Mouse (Mus musculus) midbrain, embryonic 15.5 days (tissue): ENCODE measurements around the gene Gm12216. TPM values are rescaled to one million over a fixed set of nuclear protein-coding genes. Genes with fewer than 3 reads are reported as not detected.

Experiments
- ATAC-seq: fragments of 200-750 bp; cut with Nextera tagmentation; replicated peaks from 2 replicates; pipeline ENCODE4 v1.8.0; 2017; ENCODE audit warnings: moderate TSS enrichment
- H3K27ac ChIP-seq: fragments of 300-500 bp; sonication (generic); 2 replicates; pipeline ENCODE4 v1.5.1; 2015; ENCODE audit warnings: mild to moderate bottlenecking, inconsistent platforms
- H3K27me3 ChIP-seq: fragments of 300-500 bp; sonication (generic); replicated peaks from 2 replicates; pipeline ENCODE4 v1.6.1; 2015; ENCODE audit warnings: inconsistent platforms
- H3K36me3 ChIP-seq: fragments of 300-500 bp; sonication (generic); replicated peaks from 2 replicates; pipeline ENCODE4 v1.6.1; 2015; ENCODE audit warnings: inconsistent platforms
- H3K4me1 ChIP-seq: fragments of 300-500 bp; sonication (generic); 2 replicates; pipeline ENCODE4 v1.6.1; 2015; ENCODE audit warnings: inconsistent platforms
- H3K4me2 ChIP-seq: fragments of 300-500 bp; sonication (generic); 2 replicates; pipeline ENCODE4 v1.6.1; 2015; ENCODE audit warnings: inconsistent platforms, mild to moderate bottlenecking, moderate library complexity
- H3K4me3 ChIP-seq: fragments of 300-500 bp; sonication (generic); 2 replicates; pipeline ENCODE4 v1.5.1; 2015; ENCODE audit warnings: mild to moderate bottlenecking, inconsistent platforms
- H3K9ac ChIP-seq: fragments of 300-500 bp; sonication (generic); 2 replicates; pipeline ENCODE4 v1.6.1; 2015; ENCODE audit warnings: mild to moderate bottlenecking, inconsistent platforms
- H3K9me3 ChIP-seq: fragments of 300-500 bp; sonication (generic); 2 replicates; pipeline ENCODE4 v1.6.1; 2016; ENCODE audit warnings: inconsistent platforms
- WGBS: fragments of 180-500 bp; shearing (Covaris S2); methylation state at CpG from one replicate; pipeline ENCODE4 v1.1.7; 2015; ENCODE audit warnings: mixed read lengths; 5-methylcytosine and 5-hydroxymethylcytosine counted together
- polyA plus RNA-seq: library from polyadenylated mRNA; unstranded; fragments of >200 nt; fragmentation: Nextera tagmentation; extraction: Ambion mirVana; gene quantifications from 2 replicates; pipeline ENCODE4 v1.2.1, GENCODE M21; 2015

The Gm12216 gene
- polyA plus RNA-seq, 1 experiment from 2014 or later = 0.26 TPM

DNA sequence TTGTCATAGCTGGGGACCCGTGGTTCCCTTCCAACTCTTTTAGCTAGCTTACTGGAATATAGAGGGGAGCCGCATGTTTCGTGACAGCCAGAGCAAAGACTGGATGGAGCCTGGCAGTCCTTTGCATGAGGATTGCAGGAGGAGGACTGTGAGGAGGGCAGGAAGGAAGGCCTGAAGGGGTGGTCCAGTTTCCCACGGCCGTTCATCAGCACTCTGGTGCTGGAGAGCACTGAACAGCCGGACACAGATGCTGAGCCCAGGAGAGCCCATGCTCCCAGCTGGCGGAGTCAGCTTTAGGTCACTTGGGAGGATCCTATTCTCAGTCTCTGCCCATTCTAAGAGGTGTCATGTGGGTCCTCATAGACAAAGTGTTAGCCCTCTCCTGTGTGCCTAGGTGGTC, 77.1 kb downstream of the Gm12216 start:
- WGBS = 92% methylated on average over 7 of the region's 7 CpGs
- no peaks in the 10 kb centered on the region for H3K36me3 ChIP-seq
- no peak overlapping the region for H3K4me3 ChIP-seq
- no peaks in the 10 kb centered on the region for H3K9me3 ChIP-seq
- H3K27ac ChIP-seq = no peak overlapping the region
- no peaks in the 10 kb centered on the region for H3K27me3 ChIP-seq
- no peak for ATAC-seq
- no peak overlapping the region for H3K9ac ChIP-seq
- H3K4me1 ChIP-seq = no peaks in the 10 kb centered on the region
- no peak overlapping the region for H3K4me2 ChIP-seq

DNA sequence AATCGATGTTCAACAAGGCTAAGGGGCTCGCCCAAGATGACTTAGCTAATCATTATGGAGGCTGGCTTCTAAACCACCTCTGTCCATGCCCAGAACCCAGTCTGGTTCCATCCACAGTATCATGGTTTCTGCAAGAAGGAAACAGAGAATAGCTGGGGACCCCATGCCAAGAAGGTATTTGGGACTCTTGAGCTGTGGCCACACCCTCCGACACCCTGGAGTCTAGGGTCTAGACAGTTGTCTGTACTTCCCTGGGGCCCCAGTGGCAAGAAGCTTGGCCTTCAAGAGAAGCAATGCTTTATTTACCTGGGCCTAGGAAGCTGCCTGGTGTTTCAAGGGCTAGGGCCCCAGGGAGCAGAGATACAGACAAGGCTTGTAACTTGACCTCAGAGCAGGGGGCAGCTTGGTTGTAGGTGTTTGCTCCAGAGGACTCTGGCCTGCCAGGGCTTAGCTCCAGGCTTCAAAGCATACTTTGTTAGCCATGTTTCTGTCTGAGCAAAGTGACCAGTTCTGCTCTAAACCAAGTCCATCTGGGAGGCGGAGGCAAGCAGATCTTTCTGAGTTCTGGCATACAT, 77.8 kb downstream of the Gm12216 start:
- Histone ChIP-seq H3K9me3 (no peaks in the 10 kb centered on the region), H3K9ac (no peak overlapping the region), H3K36me3 (no peaks in the 10 kb centered on the region), H3K4me3 (no peak overlapping the region), H3K4me2 (no peak overlapping the region), H3K4me1 (no peaks in the 10 kb centered on the region), H3K27me3 (no peaks in the 10 kb centered on the region), H3K27ac (no peak overlapping the region)
- 93% methylated on average over 4 of the region's 4 CpGs for WGBS
- ATAC-seq = no peak

DNA sequence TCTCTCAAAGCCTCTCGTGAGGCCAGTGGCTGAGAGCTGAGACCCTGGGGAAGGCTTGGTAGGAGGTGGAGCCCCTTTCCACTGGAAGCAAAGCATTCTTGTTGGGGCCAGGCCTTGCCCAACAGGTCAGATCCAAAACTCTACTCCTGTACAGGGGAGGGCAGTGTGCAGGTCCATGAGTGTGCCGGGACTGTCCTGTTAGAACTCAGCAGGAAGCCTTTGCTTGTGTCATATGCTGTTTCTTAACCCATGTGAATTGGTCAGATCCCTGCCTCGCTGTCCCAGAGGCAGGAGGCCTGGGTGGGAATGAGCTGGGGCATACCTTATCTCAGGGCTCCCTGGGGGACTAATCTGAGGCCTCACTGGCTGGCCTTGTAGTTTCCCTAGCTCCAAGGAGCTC, 78.8 kb downstream of the Gm12216 start:
- H3K9ac ChIP-seq = no peak overlapping the region
- no peak overlapping the region for H3K4me2 ChIP-seq
- no peak for ATAC-seq
- WGBS = 67% methylated on average over 3 of the region's 3 CpGs
- no peaks in the 10 kb centered on the region for H3K4me1 ChIP-seq
- H3K4me3 ChIP-seq = no peak overlapping the region
- H3K36me3 ChIP-seq = no peaks in the 10 kb centered on the region
- no peak overlapping the region for H3K27ac ChIP-seq
- no peaks in the 10 kb centered on the region for H3K27me3 ChIP-seq
- no peaks in the 10 kb centered on the region for H3K9me3 ChIP-seq

DNA sequence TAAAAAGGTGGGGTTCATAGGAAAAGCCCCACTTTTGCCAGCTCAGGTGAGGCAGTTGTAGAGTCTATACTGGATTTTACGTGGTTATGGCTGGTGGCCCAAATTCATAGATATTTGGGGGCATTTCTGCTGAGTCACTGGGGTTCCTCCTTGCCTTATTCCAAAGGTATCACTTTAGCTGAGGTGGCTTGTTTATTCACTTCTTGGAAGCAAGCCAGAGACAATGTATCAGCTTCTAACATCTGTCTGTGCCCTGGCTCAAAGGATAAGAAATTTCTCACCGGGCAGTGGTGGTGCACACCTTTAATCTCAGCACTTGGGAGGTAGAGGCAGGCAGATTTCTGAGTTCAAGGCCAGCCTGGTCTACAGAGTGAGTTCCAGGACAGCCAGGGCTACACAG, 79.2 kb downstream of the Gm12216 start:
- Histone ChIP-seq H3K4me1 (no peaks in the 10 kb centered on the region), H3K4me2 (no peak overlapping the region), H3K4me3 (no peak overlapping the region), H3K9me3 (no peaks in the 10 kb centered on the region), H3K9ac (no peak overlapping the region), H3K27me3 (no peaks in the 10 kb centered on the region), H3K36me3 (no peaks in the 10 kb centered on the region), H3K27ac (no peak overlapping the region)
- ATAC-seq = no peak
- 83% methylated on average over 2 of the region's 2 CpGs for WGBS

DNA sequence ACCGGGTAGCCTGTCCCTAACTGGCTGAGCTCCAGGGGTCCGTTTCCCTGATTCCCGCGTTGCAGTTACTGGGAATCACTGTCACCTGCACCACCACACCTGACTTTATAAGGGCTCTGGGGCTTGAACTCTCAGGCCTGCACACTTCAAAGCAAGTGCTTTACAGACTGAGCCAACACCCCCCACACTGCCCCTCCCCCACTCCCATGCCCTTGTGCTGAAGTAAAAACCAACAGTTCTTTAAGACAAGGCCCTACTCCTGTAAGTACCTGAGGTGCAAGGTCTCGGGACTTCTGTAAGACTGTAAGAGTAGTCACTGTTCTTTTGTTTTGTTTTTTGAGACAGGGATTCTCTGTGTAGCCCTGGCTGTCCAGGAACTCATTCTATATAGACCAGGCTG, 80.6 kb downstream of the Gm12216 start:
- ATAC-seq = no peak
- 81% methylated on average over 5 of the region's 5 CpGs for WGBS
- H3K9me3 ChIP-seq = no peaks in the 10 kb centered on the region

DNA sequence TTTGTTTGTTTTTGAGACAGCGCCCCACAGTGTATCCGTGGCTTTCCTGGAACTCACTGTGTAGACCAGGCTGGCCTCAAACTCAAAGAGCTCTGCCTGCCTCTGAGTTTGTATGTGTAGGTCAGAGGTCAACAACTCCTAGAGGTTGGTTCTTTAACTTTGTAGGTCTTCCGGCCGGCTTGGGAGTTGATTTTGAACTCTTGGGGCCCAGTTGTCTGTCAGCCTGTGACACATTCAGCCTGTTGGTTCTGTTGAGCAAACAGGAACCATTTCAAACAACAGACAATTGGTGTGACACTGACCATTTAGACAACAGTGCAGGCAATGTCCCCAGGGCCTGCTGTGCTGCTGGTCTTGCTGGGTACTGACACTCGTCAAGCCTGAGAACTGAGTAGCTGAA, 81.3 kb downstream of the Gm12216 start:
- no peaks in the 10 kb centered on the region for H3K36me3 ChIP-seq
- ATAC-seq = no peak
- H3K9me3 ChIP-seq = no peaks in the 10 kb centered on the region
- no peak overlapping the region for H3K9ac ChIP-seq
- H3K27me3 ChIP-seq = no peaks in the 10 kb centered on the region
- no peaks in the 10 kb centered on the region for H3K4me1 ChIP-seq
- 63% methylated on average over 5 of the region's 5 CpGs for WGBS
- H3K4me2 ChIP-seq = no peak overlapping the region
- no peak overlapping the region for H3K4me3 ChIP-seq
- H3K27ac ChIP-seq = no peak overlapping the region

More for the DNA sequence above, 80.6 kb downstream of the Gm12216 start:
- H3K27ac ChIP-seq = no peak overlapping the region
- H3K36me3 ChIP-seq = no peaks in the 10 kb centered on the region
- H3K27me3 ChIP-seq = no peaks in the 10 kb centered on the region
- H3K4me3 ChIP-seq = no peak overlapping the region
- H3K4me2 ChIP-seq = no peak overlapping the region
- H3K9ac ChIP-seq = no peak overlapping the region
- H3K4me1 ChIP-seq = no peaks in the 10 kb centered on the region

DNA sequence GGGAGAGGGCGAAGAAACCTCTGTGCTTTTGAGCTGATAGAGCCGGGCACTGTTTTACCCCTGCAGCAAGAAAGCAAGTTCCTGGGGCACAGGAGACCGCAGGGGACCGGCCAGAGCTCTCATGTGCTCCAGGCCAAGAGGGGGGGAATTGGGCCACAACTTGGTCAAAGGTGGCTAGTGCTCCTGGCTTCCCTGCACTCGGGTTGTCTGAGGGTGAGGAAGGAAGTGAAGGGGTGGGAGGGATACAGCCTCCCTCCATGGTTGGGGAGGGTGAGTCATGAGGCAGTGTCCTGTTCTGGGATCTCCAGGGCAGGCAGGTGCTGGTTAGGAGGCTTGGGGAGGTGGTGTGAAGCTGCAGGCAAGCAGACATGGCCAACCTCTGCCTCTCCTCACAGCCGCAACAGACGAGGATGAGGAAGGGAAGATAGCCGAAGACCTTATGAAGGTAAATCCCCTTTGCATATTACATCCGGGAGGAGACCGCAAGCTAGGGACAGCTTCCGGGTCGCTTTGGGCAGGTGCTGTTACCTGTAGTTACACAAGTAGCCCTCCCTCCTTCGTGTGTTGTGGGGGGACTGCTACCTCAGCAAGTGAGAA, 84.3 kb downstream of the Gm12216 start:
- no peak for ATAC-seq
- Histone ChIP-seq H3K4me1 (peaks cover 10% of the 10 kb centered on the region), H3K36me3 (no peaks in the 10 kb centered on the region), H3K9me3 (no peaks in the 10 kb centered on the region), H3K27me3 (peaks cover 17% of the 10 kb centered on the region; the same call in 1 of the 2 replicates), H3K27ac (no peak overlapping the region), H3K4me3 (no peak overlapping the region), H3K9ac (no peak overlapping the region), H3K4me2 (no peak overlapping the region)
- WGBS = 85% methylated on average over 13 of the region's 13 CpGs

DNA sequence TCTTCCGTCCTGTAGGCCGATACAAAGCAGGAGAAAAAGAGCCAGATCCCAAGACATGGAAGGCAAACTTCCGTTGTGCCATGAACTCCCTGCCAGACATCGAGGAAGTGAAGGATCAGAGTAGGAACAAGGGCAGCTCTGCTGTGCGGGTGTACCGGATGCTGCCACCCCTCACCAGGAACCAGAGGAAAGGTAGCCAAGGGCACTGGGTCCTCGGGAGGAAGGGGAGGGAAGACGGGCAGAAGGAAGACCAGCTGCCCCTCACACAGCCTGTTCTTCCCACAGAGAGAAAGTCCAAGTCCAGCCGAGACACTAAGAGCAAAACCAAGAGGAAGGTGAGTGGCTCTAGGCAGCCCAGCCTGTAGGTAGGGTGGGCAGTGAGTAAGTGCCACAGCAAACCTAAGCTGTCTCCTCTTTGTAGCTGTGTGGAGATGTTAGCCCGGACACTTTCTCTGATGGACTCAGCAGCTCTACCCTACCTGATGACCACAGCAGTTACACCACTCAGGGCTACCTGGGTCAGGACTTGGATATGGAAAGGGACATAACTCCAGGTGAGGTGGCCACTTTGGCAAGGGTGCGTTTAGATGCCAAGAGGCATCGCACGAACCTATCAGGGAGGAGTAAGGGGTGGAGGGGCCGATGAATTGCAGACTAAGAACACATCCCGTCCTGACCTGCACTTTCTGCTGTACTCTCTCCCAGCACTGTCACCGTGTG, 85.3 kb downstream of the Gm12216 start:
- Histone ChIP-seq H3K27me3 (peaks cover 24% of the 10 kb centered on the region), H3K4me2 (no peak overlapping the region), H3K36me3 (no peaks in the 10 kb centered on the region), H3K4me3 (no peak overlapping the region), H3K9me3 (no peaks in the 10 kb centered on the region), H3K4me1 (peaks cover 13% of the 10 kb centered on the region), H3K9ac (no peak overlapping the region), H3K27ac (no peak overlapping the region)
- 91% methylated on average over 16 of the region's 16 CpGs for WGBS
- ATAC-seq = no peak

DNA sequence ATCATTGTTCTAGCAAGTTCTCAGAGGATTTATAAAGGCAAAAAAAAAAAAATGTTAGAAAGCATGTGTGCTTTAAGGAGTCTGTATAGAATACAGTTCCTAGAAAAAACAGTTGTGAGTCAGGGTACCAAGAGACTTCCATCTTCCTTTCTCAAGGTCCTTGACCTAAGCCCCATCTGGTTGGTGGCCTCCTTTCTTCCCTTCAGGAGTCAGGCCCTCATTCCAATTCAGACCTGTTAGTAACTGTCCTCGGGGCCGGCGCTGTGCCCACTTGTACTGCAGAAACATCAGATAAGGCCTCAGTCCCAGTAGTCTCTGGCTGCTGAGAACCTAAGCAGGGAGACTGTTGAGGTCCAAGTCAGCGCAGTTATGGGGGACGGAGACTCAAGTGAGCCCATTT, 86.0 kb downstream of the Gm12216 start, which contains the start of gene Gm17334:
TSS of gene Gm17334 (minus strand) at position 101 of the 400 bp plus-strand sequence.
- Histone ChIP-seq H3K4me2 (no peak within 1 kb of the TSS), H3K36me3 (no peaks in the 10 kb centered on the region), H3K9me3 (no peaks in the 10 kb centered on the region), H3K27ac (no peak within 1 kb of the TSS), H3K4me3 (no peak within 1 kb of the TSS), H3K27me3 (peaks cover 29% of the 10 kb centered on the region), H3K4me1 (peaks cover 13% of the 10 kb centered on the region), H3K9ac (no peak within 1 kb of the TSS)
- WGBS = 94% methylated on average over 5 of the region's 5 CpGs
- ATAC-seq = no peak

DNA sequence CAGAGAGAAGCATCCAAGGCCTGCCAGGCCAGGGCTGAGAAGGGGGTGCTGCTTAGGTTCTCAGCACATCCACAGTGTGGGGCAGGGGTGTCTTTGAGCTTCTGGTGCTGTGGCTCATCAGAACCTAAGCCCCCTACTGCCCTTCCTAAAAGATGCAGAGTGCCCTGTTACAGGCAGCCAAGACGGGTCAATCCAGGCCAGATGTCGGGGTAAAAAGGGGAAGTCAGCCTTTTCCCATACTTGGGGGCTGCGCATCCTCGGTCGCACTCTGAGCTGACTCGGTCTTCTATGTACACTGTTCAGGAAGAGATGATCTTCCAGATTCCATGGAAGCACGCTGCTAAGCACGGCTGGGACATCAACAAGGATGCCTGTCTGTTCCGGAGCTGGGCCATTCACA, 86.5 kb downstream of the Gm12216 start:
- Histone ChIP-seq H3K9ac (no peak overlapping the region), H3K36me3 (no peaks in the 10 kb centered on the region), H3K4me2 (no peak overlapping the region), H3K27ac (no peak overlapping the region), H3K4me1 (peaks cover 13% of the 10 kb centered on the region), H3K9me3 (no peaks in the 10 kb centered on the region), H3K4me3 (no peak overlapping the region), H3K27me3 (peaks cover 29% of the 10 kb centered on the region)
- no peak for ATAC-seq
- 83% methylated on average over 9 of the region's 9 CpGs for WGBS

DNA sequence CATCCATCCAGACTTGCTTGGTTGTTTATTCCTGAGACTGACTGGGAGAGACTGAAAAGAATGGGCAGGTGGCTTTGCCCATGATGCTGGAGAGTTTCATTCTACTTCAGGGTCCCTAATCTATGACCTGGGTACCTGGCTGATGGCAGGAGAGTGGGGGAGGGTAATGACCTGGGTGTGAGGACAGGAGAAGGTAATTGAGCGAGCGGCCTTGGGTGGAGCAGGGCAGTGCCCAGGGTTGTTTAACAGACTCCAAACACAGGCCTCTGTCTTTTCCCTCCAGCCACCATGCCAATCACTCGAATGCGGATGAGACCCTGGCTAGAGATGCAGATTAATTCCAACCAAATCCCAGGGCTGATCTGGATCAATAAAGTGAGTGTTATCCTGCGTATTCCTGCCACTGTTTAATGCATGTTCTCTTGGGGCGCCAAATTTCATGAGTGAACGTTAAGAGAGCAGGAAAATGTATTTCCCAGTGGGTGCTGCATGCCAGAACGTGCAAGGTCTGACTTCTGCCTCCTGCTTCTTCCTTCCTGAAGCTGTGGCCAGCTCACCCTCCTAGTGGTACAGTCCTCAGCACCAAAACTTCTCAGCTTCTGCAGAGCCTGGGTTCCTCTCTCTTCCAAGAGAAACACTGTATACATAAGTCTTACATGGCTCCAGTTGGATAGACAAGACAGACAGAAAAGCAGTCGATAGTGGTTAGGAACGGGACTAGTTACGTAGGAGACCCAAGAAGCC, 87.9 kb downstream of the Gm12216 start:
- peaks cover 13% of the 10 kb centered on the region for H3K4me1 ChIP-seq
- H3K27me3 ChIP-seq = peaks cover 32% of the 10 kb centered on the region
- no peak for ATAC-seq
- H3K9ac ChIP-seq = no peak overlapping the region
- H3K36me3 ChIP-seq = no peaks in the 10 kb centered on the region
- H3K4me3 ChIP-seq = no peak overlapping the region
- peak overlapping the region; percentile 98; the same call in 1 of the 2 replicates for H3K4me2 ChIP-seq
- H3K27ac ChIP-seq = no peak overlapping the region
- no peaks in the 10 kb centered on the region for H3K9me3 ChIP-seq
- WGBS = 80% methylated on average over 11 of the region's 11 CpGs

DNA sequence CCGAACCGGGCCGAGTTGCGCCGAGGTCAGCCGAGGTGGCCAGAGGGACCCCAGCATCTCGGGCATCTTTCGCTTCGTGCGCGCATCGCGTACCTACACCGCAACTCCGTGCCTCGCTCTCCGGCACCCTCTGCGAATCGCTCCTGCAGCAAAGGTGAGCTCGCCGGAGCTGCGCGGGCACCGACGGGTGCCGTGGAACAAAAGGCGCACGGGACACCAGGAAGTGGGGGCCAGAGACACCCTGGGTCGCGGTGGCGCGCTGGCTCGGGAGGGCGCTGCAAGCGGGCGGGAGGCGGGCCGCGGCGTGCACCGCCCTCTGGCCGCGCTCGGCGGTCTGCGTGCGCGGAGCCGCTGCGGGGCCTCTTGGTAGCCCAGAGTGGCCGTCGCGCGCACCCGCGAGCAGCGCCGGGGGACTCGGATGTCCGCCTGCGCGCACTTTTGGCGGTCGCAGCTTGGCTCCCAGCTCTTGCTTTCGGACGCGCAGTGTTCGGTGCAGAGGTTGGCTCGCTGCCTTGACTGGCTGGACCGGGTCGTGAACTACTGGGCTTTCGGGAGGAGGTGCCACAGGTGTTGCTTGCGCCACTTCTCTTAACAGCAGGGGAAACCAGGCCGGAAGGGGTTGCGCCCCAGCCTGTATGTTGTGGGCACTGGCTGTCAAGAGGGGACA, 88.8 kb downstream of the Gm12216 start:
- peaks cover 13% of the 10 kb centered on the region for H3K4me1 ChIP-seq
- H3K27ac ChIP-seq = no peak overlapping the region; the same call in 1 of the 2 replicates
- peak overlapping the region; percentile 98 for H3K4me2 ChIP-seq
- H3K36me3 ChIP-seq = no peaks in the 10 kb centered on the region
- H3K9me3 ChIP-seq = no peaks in the 10 kb centered on the region
- peak; percentile 86 for ATAC-seq
- peaks cover 32% of the 10 kb centered on the region for H3K27me3 ChIP-seq
- peak overlapping the region; percentile 63 for H3K4me3 ChIP-seq
- peak overlapping the region; percentile 61 for H3K9ac ChIP-seq
- under 1% methylated on average over 69 of the region's 75 CpGs for WGBS
